Mouse (Mus musculus) heart, embryonic 11.5 days (tissue): ENCODE data around the gene Cd46. TPM values are rescaled to one million over a fixed set of nuclear protein-coding genes. Genes with fewer than 3 reads are reported as not detected.

ENCODE experiments used
- ATAC-seq: fragments of 200-750 bp; cut with Nextera tagmentation; replicated peaks from 2 replicates; pipeline ENCODE4 v1.8.0; 2017; ENCODE audit warnings: moderate library complexity; ENCODE audit not compliant: insufficient number of reproducible peaks, low FRiP score, low TSS enrichment
- H3K27ac ChIP-seq: fragments of 300-500 bp; sonication (generic); 2 replicates; pipeline ENCODE4 v1.5.1; 2014; ENCODE audit warnings: mild to moderate bottlenecking, low read depth, low read length
- H3K27me3 ChIP-seq: fragments of 300-500 bp; sonication (generic); 2 replicates; pipeline ENCODE4 v1.6.1; 2014; ENCODE audit warnings: mild to moderate bottlenecking, low read length, mixed read lengths; ENCODE audit not compliant: control insufficient read depth, insufficient read depth
- H3K36me3 ChIP-seq: fragments of 300-500 bp; sonication (generic); 2 replicates; pipeline ENCODE4 v1.6.1; 2014; ENCODE audit warnings: mild to moderate bottlenecking, low read length, moderate library complexity, mixed read lengths; ENCODE audit not compliant: control insufficient read depth, insufficient read depth
- H3K4me1 ChIP-seq: fragments of 300-500 bp; sonication (generic); 2 replicates; pipeline ENCODE4 v1.6.1; 2014; ENCODE audit warnings: low read length; ENCODE audit not compliant: control insufficient read depth, insufficient read depth
- H3K4me2 ChIP-seq: fragments of 300-500 bp; sonication (generic); 2 replicates; pipeline ENCODE4 v1.6.1; 2014; ENCODE audit warnings: mild to moderate bottlenecking, moderate library complexity
- H3K4me3 ChIP-seq: fragments of 300-500 bp; sonication (generic); 2 replicates; pipeline ENCODE4 v1.5.1; 2014; ENCODE audit warnings: low read depth, low read length
- H3K9ac ChIP-seq: fragments of 300-500 bp; sonication (generic); 2 replicates; pipeline ENCODE4 v1.6.1; 2014; ENCODE audit warnings: mild to moderate bottlenecking, low read depth, low read length, moderate library complexity
- H3K9me3 ChIP-seq: fragments of 300-500 bp; sonication (generic); replicated peaks from 2 replicates; pipeline ENCODE4 v1.6.1; 2016; ENCODE audit warnings: low read length; ENCODE audit not compliant: control insufficient read depth
- WGBS: fragments of 180-500 bp; shearing (Covaris S2); extraction: QIAGEN DNeasy Blood & Tissue Kit; methylation state at CpG from one replicate; pipeline ENCODE4 v1.1.7; 2014; ENCODE audit not compliant: insufficient replicate concordance; 5-methylcytosine and 5-hydroxymethylcytosine counted together
- polyA plus RNA-seq: library from polyadenylated mRNA; unstranded; fragments of >200 nt; fragmentation: Nextera tagmentation; extraction: Ambion mirVana; gene quantifications from 2 replicates; pipeline ENCODE4 v1.2.1, GENCODE M21; 2014

Cd46 gene
- polyA plus RNA-seq = 0.47 and 1.0 TPM in 2 replicates

DNA sequence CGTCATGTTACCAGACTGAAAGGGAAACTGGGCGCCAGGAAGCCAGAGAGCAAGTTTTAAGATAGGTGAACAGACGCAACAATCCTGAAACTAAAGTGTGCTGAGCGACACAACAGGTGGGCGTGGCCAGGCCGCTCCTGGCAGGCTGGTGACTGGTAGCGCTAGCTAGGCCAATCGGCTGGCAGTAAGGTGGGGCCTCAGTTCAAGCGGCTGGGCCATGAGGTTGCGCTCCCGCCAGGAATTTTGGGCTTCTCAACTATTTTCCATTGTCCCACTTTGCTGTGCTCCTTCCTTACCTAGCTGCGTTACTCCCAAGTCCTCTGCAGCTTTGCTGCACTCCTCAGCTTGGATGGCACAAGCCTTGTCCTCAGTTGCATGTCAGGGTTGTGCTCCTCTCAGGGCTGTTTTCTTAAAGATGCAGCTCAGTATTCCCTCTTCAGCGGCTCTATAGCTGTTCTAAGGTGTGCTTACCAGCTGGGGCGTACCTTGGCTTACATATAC is at the start of gene Cd46:
Cd46 (minus strand) TSS at position 30 of the 501 bp plus-strand sequence.
- H3K27ac ChIP-seq = peak within 1 kb of the TSS; percentile 78
- WGBS = 3% methylated on average over 14 of the region's 14 CpGs
- H3K4me1 ChIP-seq = peaks cover 6% of the 10 kb centered on the region; the same call in 1 of the 2 replicates
- H3K9ac ChIP-seq = peak within 1 kb of the TSS; percentile 77
- no peaks in the 10 kb centered on the region for H3K27me3 ChIP-seq
- H3K36me3 ChIP-seq = no peaks in the 10 kb centered on the region
- no peaks in the 10 kb centered on the region for H3K9me3 ChIP-seq
- H3K4me3 ChIP-seq = peak within 1 kb of the TSS; percentile 57
- peak; percentile 98 for ATAC-seq
- peak within 1 kb of the TSS; percentile 82 for H3K4me2 ChIP-seq

DNA sequence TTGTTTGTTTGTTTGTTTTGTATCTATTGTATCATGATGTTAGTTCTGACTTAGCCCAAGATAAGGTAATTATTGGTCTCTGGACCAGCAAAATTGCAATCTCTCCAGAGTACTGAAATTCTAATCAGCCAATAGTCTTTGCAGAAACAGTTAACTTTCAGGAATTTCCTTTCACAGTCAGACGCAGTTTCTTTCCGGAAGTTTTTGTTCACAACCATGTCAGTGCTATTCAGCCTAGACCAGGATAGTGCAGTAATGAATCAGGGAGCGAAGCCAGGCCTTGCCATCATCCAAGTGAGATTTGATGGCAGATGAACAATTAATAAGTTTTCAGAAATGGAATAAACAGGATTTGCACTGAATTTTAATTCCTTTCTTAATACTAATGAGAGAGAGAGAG is 40.0 kb upstream of the Cd46 start:
- 58% methylated on average over 3 of the region's 3 CpGs for WGBS

DNA sequence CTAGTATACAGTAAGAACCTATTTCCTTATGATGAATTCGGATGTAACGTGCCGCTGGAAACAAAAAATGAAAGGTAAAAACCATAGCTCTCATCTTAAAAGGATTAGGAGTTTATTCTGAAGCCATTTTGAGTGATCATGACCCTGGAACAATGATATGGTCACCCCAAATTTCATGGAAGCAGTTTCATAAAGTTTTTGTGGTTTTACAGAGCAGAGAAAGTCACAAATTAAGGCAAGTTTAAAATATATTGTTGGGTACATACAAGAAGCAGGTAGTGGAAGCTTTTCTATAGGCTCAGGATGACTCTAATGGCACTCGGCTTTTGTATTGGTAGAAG is 39.6 kb upstream of the Cd46 start:
- no peak for ATAC-seq
- Histone ChIP-seq H3K4me2 (peak overlapping the region; percentile 79), H3K9ac (peak overlapping the region; percentile 98), H3K27ac (peak overlapping the region; percentile 99), H3K27me3 (no peaks in the 10 kb centered on the region), H3K4me3 (peak overlapping the region; percentile 74), H3K9me3 (no peaks in the 10 kb centered on the region), H3K4me1 (0 out of 2 replicates have a peak, but pooled peaks cover 3% of the 10 kb centered on the region), H3K36me3 (peaks cover 3% of the 10 kb centered on the region)
- WGBS = 24% methylated on average over 4 of the region's 4 CpGs

More for the DNA sequence above, 40.0 kb upstream of the Cd46 start:
- Histone ChIP-seq H3K9me3 (no peaks in the 10 kb centered on the region), H3K9ac (no peak overlapping the region), H3K4me3 (0 out of 2 replicates have a peak overlapping the region, but pooled peaks have one; percentile 74), H3K27me3 (no peaks in the 10 kb centered on the region), H3K27ac (0 out of 2 replicates have a peak overlapping the region, but pooled peaks have one; percentile 99), H3K4me2 (peak overlapping the region; percentile 79), H3K4me1 (0 out of 2 replicates have a peak, but pooled peaks cover 3% of the 10 kb centered on the region), H3K36me3 (peaks cover 3% of the 10 kb centered on the region)
- no peak for ATAC-seq

DNA sequence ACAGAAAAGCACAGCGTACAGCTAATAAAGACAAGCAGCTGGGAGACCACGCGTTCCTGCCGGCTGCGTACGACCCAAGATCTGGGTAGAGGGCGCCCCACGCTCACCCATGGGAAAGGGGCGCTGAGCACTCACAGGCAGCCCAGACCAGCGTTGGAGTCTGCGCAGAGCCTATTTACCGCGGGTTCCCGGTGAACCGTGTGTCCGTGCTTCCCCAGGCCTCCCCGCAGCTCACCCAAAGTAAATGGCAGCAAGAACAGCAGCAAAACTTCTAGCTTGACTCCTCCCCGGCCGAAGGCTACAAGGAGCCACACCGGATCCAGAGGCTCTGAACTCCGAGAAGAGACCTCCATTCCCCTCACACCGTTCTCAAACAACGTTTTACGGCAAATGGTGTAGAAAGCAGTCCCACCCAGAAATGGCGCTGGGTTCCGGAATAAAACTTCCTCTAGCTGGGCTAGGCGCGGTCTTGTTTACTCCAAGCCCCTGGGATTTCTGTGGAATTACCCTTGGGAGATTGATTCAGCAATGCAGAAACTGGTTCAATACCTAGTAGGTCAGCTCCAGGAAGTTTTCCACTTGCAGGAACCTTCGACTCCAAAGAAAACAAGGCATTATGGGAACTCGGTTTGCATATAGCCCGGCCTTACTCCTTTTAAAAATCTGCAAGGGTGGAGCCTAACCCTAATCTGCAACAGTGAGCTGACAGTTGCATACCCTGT is 39.1 kb upstream of the Cd46 start, which contains the start of gene Cr1l:
Cr1l (minus strand) TSS at position 634 of the 722 bp plus-strand sequence.
- H3K36me3 ChIP-seq = peaks cover 3% of the 10 kb centered on the region
- H3K27ac ChIP-seq = peak within 1 kb of the TSS; percentile 99
- H3K27me3 ChIP-seq = no peaks in the 10 kb centered on the region
- H3K9me3 ChIP-seq = no peaks in the 10 kb centered on the region
- H3K9ac ChIP-seq = peak within 1 kb of the TSS; percentile 98
- H3K4me3 ChIP-seq = peak within 1 kb of the TSS; percentile 74
- peak; percentile 97 for ATAC-seq
- H3K4me2 ChIP-seq = peak within 1 kb of the TSS; percentile 79
- 0 out of 2 replicates have a peak, but pooled peaks cover 3% of the 10 kb centered on the region for H3K4me1 ChIP-seq
- WGBS = under 1% methylated on average over 31 of the region's 31 CpGs

DNA sequence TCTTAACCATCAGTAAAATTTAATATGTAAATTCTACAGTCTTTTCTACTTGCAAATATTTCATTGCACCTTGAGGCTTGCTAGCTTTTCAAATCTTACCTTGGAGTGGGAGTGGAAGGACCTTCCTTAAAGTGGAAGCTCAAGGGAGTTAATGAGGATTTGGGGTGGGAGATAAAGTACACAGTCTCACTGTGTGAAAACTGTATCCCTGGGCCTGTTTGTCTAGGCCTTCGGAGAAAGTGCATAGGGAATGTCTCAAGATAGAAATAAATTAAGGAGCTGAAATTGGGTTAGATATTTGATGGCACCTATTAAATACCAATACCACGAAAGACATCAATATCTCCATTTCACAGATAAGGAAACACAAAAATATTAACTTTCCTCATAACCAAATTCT is 38.4 kb upstream of the Cd46 start:
- peak overlapping the region; percentile 79 for H3K4me2 ChIP-seq
- peak; percentile 55; the same call in 1 of the 2 replicates for ATAC-seq
- peak overlapping the region; percentile 74 for H3K4me3 ChIP-seq
- H3K9ac ChIP-seq = peak overlapping the region; percentile 98
- no peaks in the 10 kb centered on the region for H3K27me3 ChIP-seq
- peak overlapping the region; percentile 99; the same call in 1 of the 2 replicates for H3K27ac ChIP-seq
- H3K36me3 ChIP-seq = peaks cover 3% of the 10 kb centered on the region
- 16% methylated on average over 2 of the region's 2 CpGs for WGBS
- H3K9me3 ChIP-seq = no peaks in the 10 kb centered on the region
- 0 out of 2 replicates have a peak, but pooled peaks cover 3% of the 10 kb centered on the region for H3K4me1 ChIP-seq

DNA sequence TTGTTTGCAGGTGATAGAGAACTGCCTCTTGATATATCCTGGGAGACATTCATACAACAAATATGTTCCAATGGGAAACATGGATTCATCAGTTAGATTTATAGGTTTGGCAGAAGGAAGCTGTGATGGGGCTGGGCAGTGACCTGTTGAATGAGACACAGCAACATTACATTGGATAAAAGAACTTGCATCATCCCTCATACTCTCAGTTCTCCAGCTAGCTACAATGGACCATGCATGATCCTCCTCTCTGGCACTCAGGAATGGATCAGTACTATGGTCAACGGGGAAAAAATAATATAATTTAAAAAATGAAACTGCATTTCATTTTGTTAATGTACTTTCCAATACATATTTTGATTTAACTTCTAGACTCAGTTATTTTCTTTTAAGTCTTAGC is 37.8 kb upstream of the Cd46 start:
- 76% methylated on average over 1 of the region's 1 CpGs for WGBS
- Histone ChIP-seq H3K9ac (no peak overlapping the region), H3K9me3 (no peaks in the 10 kb centered on the region), H3K4me2 (peak overlapping the region; percentile 45), H3K4me1 (0 out of 2 replicates have a peak, but pooled peaks cover 3% of the 10 kb centered on the region), H3K27ac (no peak overlapping the region), H3K36me3 (peaks cover 3% of the 10 kb centered on the region), H3K27me3 (no peaks in the 10 kb centered on the region), H3K4me3 (peak overlapping the region; percentile 19; the same call in 1 of the 2 replicates)
- no peak for ATAC-seq

- H3K36me3 ChIP-seq = peaks cover 12% of the 10 kb centered on the region
- WGBS = 84% methylated on average over 1 of the region's 1 CpGs
- no peaks in the 10 kb centered on the region for H3K9me3 ChIP-seq
- no peaks in the 10 kb centered on the region for H3K4me1 ChIP-seq
- H3K4me2 ChIP-seq = no peak overlapping the region
- no peak overlapping the region for H3K4me3 ChIP-seq
- no peak overlapping the region for H3K27ac ChIP-seq
- H3K27me3 ChIP-seq = no peaks in the 10 kb centered on the region
- ATAC-seq = no peak
- no peak overlapping the region for H3K9ac ChIP-seq
Observed at GRCm38 (mm10) chr1:195114414-195114813, 22.4 kb upstream of the Cd46 start.

DNA sequence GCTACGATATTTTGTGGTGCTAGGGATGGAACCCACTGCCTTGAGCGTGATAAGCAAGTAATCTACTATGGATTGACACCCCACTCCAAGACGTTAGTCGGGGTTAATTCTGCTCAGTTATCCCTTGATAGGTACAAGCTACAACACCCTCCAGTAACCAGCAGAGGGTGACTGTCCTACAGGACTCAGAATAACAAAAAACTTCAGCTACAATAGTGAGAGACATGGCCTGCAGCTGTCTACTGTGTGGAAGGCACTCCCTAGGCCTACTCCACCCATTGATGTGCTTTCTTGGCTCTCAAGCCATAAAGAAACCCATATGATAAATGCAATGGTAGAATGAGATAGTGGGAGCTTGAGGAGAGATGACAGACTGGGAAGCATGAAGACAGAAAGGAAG is 21.6 kb upstream of the Cd46 start:
- no peak overlapping the region for H3K4me2 ChIP-seq
- WGBS = 87% methylated on average over 4 of the region's 4 CpGs
- no peaks in the 10 kb centered on the region for H3K27me3 ChIP-seq
- no peaks in the 10 kb centered on the region for H3K9me3 ChIP-seq
- H3K9ac ChIP-seq = no peak overlapping the region
- no peak for ATAC-seq
- no peak overlapping the region for H3K27ac ChIP-seq
- no peak overlapping the region for H3K4me3 ChIP-seq
- no peaks in the 10 kb centered on the region for H3K4me1 ChIP-seq
- H3K36me3 ChIP-seq = peaks cover 12% of the 10 kb centered on the region
